ENCODE assay signal across 8 mouse cellular contexts in the genomic region with DNA sequence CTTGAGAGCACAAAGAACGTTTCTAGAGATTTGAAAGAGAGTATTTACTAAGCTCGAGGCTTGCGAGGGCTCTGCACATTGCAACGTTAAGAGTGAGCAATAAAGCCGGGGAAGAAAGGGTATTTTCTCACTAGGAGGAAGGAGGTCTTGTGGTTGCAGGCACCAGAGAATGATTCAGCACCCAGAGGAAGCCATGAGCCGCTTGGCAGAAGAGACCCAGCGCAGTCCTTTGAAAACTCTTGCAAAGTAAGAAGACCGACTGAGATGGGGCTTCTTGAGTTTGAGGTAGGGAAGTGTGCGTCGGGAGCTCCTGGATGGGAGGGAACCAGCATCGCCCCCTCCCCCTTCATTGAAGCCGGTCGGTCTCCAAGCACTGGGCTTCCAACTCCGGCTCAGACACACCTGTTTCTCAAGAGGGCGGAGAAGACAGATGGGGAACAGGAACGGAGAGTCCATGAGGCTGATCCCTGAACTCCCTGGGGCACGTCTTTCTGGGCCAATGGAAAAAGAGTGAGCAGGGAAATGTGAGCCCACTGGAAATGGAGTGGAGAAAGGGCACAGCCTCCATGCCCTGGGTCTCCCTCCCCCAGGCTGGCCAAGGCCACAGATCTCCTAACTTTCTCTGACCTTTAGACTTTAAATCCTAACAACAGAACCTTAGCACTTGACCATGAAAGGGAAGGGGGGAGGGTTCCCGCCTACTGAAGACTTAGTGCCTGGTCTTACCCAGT. TPM values are rescaled to one million over a fixed set of nuclear protein-coding genes. Genes with fewer than 3 reads are reported as not detected.
DNase-seq lines count a peak whose midpoint lies in the region; ATAC-seq and TF ChIP-seq lines count a peak whose summit lies in the region.
"Had no signal": no experiment of that assay in that cellular context is flagged by ENCODE, and none has a peak within 500 bp of the region (broad histone marks: within the 10 kb centered on the region; RNA-seq: fewer than 3 reads in every experiment).

No protein-coding gene starts in this region.

- no peak for TF ChIP-seq CTCF in lung, embryonic 14.5 days (IDR thresholded peaks at IDR 0.05; ENCODE audit: low read depth)
- TF ChIP-seq CTCF in embryonic fibroblast, embryonic 13.5 days (IDR thresholded peaks at IDR 0.05; ENCODE audit: borderline replicate concordance, insufficient read depth, low read length): no peak

- no peak for ATAC-seq in lung, embryonic 14.5 days (ENCODE audit: insufficient read depth)
- ATAC-seq in liver, embryonic 12.5 days: no peak
- no peak for ATAC-seq in activated CD4-positive, CD25-positive, alpha-beta regulatory T cell, adult 4 months
- no peak for ATAC-seq in monocyte, adult 5-6 weeks (replicated peaks; ENCODE audit: insufficient number of reproducible peaks, low FRiP score, low TSS enrichment, poor library complexity, severe bottlenecking)
- ATAC-seq: inflammation-experienced regulatory T-cells, adult 6 months had no signal

- 13% methylated on average over 18 of the region's 18 CpGs for WGBS in lung, embryonic 14.5 days
- 7% methylated on average over 18 of the region's 18 CpGs for WGBS in liver, embryonic 12.5 days (ENCODE audit: insufficient replicate concordance)

- DNase-seq in lung, embryonic 14.5 days: no peak
- DNase-seq in lung, postnatal 4 days: no peak
- DNase-seq in frontal cortex, postnatal 10 days (ENCODE audit: low spot score in 2 of 2): no peak

- peaks cover 8% of the 10 kb centered on the region; the same call in 1 of the 2 replicates for H3K27me3 ChIP-seq in lung, embryonic 14.5 days (ENCODE audit: insufficient read depth, low read length)
- H3K27me3 ChIP-seq in liver, embryonic 12.5 days (replicated peaks): no peaks in the 10 kb centered on the region

- H3K36me3 ChIP-seq in lung, embryonic 14.5 days (ENCODE audit: insufficient read depth): no peaks in the 10 kb centered on the region
- H3K36me3 ChIP-seq in liver, embryonic 12.5 days: no peaks in the 10 kb centered on the region

- H3K9ac ChIP-seq in lung, embryonic 14.5 days: no peak overlapping the region
- peak overlapping the region; percentile 42 for H3K9ac ChIP-seq in liver, embryonic 12.5 days

- H3K4me2 ChIP-seq in lung, embryonic 14.5 days: peak overlapping the region; percentile 37; the same call in 1 of the 2 replicates
- H3K4me2 ChIP-seq in liver, embryonic 12.5 days: peak overlapping the region; percentile 58

- no peak overlapping the region for H3K27ac ChIP-seq in lung, embryonic 14.5 days (ENCODE audit: low read depth)
- H3K27ac ChIP-seq in embryonic fibroblast, embryonic 13.5 days (ENCODE audit: insufficient read depth, low read length): no peak overlapping the region; the same call in 1 of the 2 replicates
- peak overlapping the region; percentile 65; the same call in 1 of the 2 replicates for H3K27ac ChIP-seq in liver, embryonic 12.5 days

- H3K4me3 ChIP-seq in lung, embryonic 14.5 days (ENCODE audit: low read depth, low read length): no peak overlapping the region
- peak overlapping the region; percentile 20 for H3K4me3 ChIP-seq in embryonic fibroblast, embryonic 13.5 days (ENCODE audit: insufficient read depth, low read length)
- peak overlapping the region; percentile 33 for H3K4me3 ChIP-seq in liver, embryonic 12.5 days

- no peak for TF ChIP-seq POLR2A in embryonic fibroblast, embryonic 13.5 days (IDR thresholded peaks at IDR 0.05; ENCODE audit: low read depth, low read length)

- no peaks in the 10 kb centered on the region for H3K9me3 ChIP-seq in lung, embryonic 14.5 days (ENCODE audit: low read depth, low read length)
- H3K9me3 ChIP-seq in liver, embryonic 12.5 days (replicated peaks): no peaks in the 10 kb centered on the region

- peaks cover 4% of the 10 kb centered on the region; the same call in 1 of the 2 replicates for H3K4me1 ChIP-seq in lung, embryonic 14.5 days (ENCODE audit: insufficient read depth)
- peaks cover 13% of the 10 kb centered on the region; the same call in 1 of the 2 replicates for H3K4me1 ChIP-seq in embryonic fibroblast, embryonic 13.5 days (ENCODE audit: control insufficient read depth, insufficient read depth, low read length)
- peaks cover 67% of the 10 kb centered on the region for H3K4me1 ChIP-seq in liver, embryonic 12.5 days

RNA-seq across cellular contexts. Expression of a gene that starts 2.6 kb away (rescaled TPM):
- polyA plus RNA-seq in lung, embryonic 14.5 days (2014; fragmentation: Nextera tagmentation; extraction: Ambion mirVana): 59.0 and 59.5 TPM in 2 replicates
- 51.1 and 51.9 TPM in 2 replicates for polyA plus RNA-seq in embryonic fibroblast, embryonic 13.5 days (2011; ENCODE audit: insufficient read length, low read depth, missing spikeins)
- 51.4 and 51.5 TPM in 2 replicates for polyA plus RNA-seq in liver, embryonic 12.5 days (2016; fragmentation: Nextera tagmentation; extraction: Ambion mirVana)
- 10 to 100 TPM; 80.9 to 85.9 TPM for polyA plus RNA-seq in activated CD4-positive, CD25-positive, alpha-beta regulatory T cell, adult 4 months (2017; shearing (Covaris generic))
- 28.4 to 46.7 TPM (median 36.0 TPM) in 3 replicates for total RNA-seq in monocyte, adult 5-6 weeks (2017)

RNA-seq across cellular contexts. Expression of a gene that starts 4.5 kb away (rescaled TPM):
- 12.8 and 13.1 TPM in 2 replicates for polyA plus RNA-seq in lung, embryonic 14.5 days (2014; fragmentation: Nextera tagmentation; extraction: Ambion mirVana)
- polyA plus RNA-seq in embryonic fibroblast, embryonic 13.5 days (2011; ENCODE audit: insufficient read length, low read depth, missing spikeins): 135 and 148 TPM in 2 replicates
- 3.5 and 3.7 TPM in 2 replicates for polyA plus RNA-seq in liver, embryonic 12.5 days (2016; fragmentation: Nextera tagmentation; extraction: Ambion mirVana)
- polyA plus RNA-seq in activated CD4-positive, CD25-positive, alpha-beta regulatory T cell, adult 4 months (2017; shearing (Covaris generic)): 10 to 100 TPM in 1 of 2 experiments, 1 to 10 TPM in 1; 7.2 to 14.7 TPM
- 0.76 to 5.1 TPM in 2 of 3 replicates, not detected in the other for total RNA-seq in monocyte, adult 5-6 weeks (2017)

RNA-seq across cellular contexts. Expression of a gene that starts 18.6 kb away (rescaled TPM):
- polyA plus RNA-seq in lung, embryonic 14.5 days (2014; fragmentation: Nextera tagmentation; extraction: Ambion mirVana): 164 and 166 TPM in 2 replicates
- polyA plus RNA-seq in embryonic fibroblast, embryonic 13.5 days (2011; ENCODE audit: insufficient read length, low read depth, missing spikeins): 64.6 and 70.7 TPM in 2 replicates
- 116 and 121 TPM in 2 replicates for polyA plus RNA-seq in liver, embryonic 12.5 days (2016; fragmentation: Nextera tagmentation; extraction: Ambion mirVana)
- polyA plus RNA-seq in activated CD4-positive, CD25-positive, alpha-beta regulatory T cell, adult 4 months (2017; shearing (Covaris generic)): 100 to 1,000 TPM; 108 to 125 TPM
- total RNA-seq in monocyte, adult 5-6 weeks (2017): 67.5 to 99.3 TPM (median 98.8 TPM) in 3 replicates

RNA-seq across cellular contexts. Expression of a gene that starts 39.3 kb away (rescaled TPM):
- polyA plus RNA-seq in lung, embryonic 14.5 days (2014; fragmentation: Nextera tagmentation; extraction: Ambion mirVana): 0.11 and 0.41 TPM in 2 replicates
- not detected in 2 replicates for polyA plus RNA-seq in embryonic fibroblast, embryonic 13.5 days (2011; ENCODE audit: insufficient read length, low read depth, missing spikeins)
- 0.02 and 0.22 TPM in 2 replicates for polyA plus RNA-seq in liver, embryonic 12.5 days (2016; fragmentation: Nextera tagmentation; extraction: Ambion mirVana)
- not detected for polyA plus RNA-seq in activated CD4-positive, CD25-positive, alpha-beta regulatory T cell, adult 4 months (2017; shearing (Covaris generic))
- total RNA-seq in monocyte, adult 5-6 weeks (2017): not detected in 3 replicates
- polyA plus RNA-seq: inflammation-experienced regulatory T-cells, adult 6 months had no signal

RNA-seq across cellular contexts. Expression of a gene that starts 45.7 kb away (rescaled TPM):
- 25.5 and 34.0 TPM in 2 replicates for polyA plus RNA-seq in lung, embryonic 14.5 days (2014; fragmentation: Nextera tagmentation; extraction: Ambion mirVana)
- polyA plus RNA-seq in embryonic fibroblast, embryonic 13.5 days (2011; ENCODE audit: insufficient read length, low read depth, missing spikeins): 33.5 and 48.3 TPM in 2 replicates
- 49.7 and 50.3 TPM in 2 replicates for polyA plus RNA-seq in liver, embryonic 12.5 days (2016; fragmentation: Nextera tagmentation; extraction: Ambion mirVana)
- polyA plus RNA-seq in activated CD4-positive, CD25-positive, alpha-beta regulatory T cell, adult 4 months (2017; shearing (Covaris generic)): 10 to 100 TPM; 80.2 to 94.1 TPM
- total RNA-seq in monocyte, adult 5-6 weeks (2017): 30.2 to 90.4 TPM (median 33.8 TPM) in 3 replicates
